Mouse (Mus musculus) limb, embryonic 12.5 days (tissue): ENCODE results near the gene Ppbp. TPM values are rescaled to one million over a fixed set of nuclear protein-coding genes. Genes with fewer than 3 reads are reported as not detected.
"Not testable (repeated sequence)": the region's sequence is repeated elsewhere in the genome, so short reads cannot be mapped to it uniquely, and the experiment has no call there.

Experiments
- ATAC-seq: fragments of 200-750 bp; cut with Nextera tagmentation; 2 replicates; pipeline ENCODE4 v1.8.0; 2017; ENCODE audit warnings: low read depth, moderate TSS enrichment; ENCODE audit not compliant: insufficient number of reproducible peaks, insufficient read depth, low FRiP score, low TSS enrichment
- H3K27ac ChIP-seq: fragments of 300-500 bp; sonication (generic); 2 replicates; pipeline ENCODE4 v1.5.1; 2016; ENCODE audit warnings: mild to moderate bottlenecking, moderate library complexity
- H3K27me3 ChIP-seq: fragments of 300-500 bp; sonication (generic); 2 replicates; pipeline ENCODE4 v1.6.1; 2016; ENCODE audit warnings: mild to moderate bottlenecking, moderate library complexity
- H3K36me3 ChIP-seq: fragments of 300-500 bp; sonication (generic); 2 replicates; pipeline ENCODE4 v1.6.1; 2016; ENCODE audit warnings: mild to moderate bottlenecking, moderate library complexity
- H3K4me1 ChIP-seq: fragments of 300-500 bp; sonication (generic); replicated peaks from 2 replicates; pipeline ENCODE4 v1.6.1; 2016
- H3K4me2 ChIP-seq: fragments of 300-500 bp; sonication (generic); 2 replicates; pipeline ENCODE4 v1.6.1; 2016; ENCODE audit warnings: mild to moderate bottlenecking, moderate library complexity
- H3K4me3 ChIP-seq: fragments of 300-500 bp; sonication (generic); replicated peaks from 2 replicates; pipeline ENCODE4 v1.5.1; 2016; ENCODE audit warnings: mild to moderate bottlenecking
- H3K9ac ChIP-seq: fragments of 300-500 bp; sonication (generic); replicated peaks from 2 replicates; pipeline ENCODE4 v1.6.1; 2016; ENCODE audit warnings: mild to moderate bottlenecking, moderate library complexity
- H3K9me3 ChIP-seq: fragments of 300-500 bp; sonication (generic); 2 replicates; pipeline ENCODE4 v1.6.1; 2016; ENCODE audit warnings: mild to moderate bottlenecking, moderate library complexity
- WGBS: fragments of 180-500 bp; shearing (Covaris S2); methylation state at CpG from one replicate; pipeline ENCODE4 v1.1.7; 2016; 5-methylcytosine and 5-hydroxymethylcytosine counted together
- microRNA-seq: library from miRNA; unstranded; fragments of <30 nt; microRNA quantifications from one replicate; pipeline ENCODE4, GENCODE M21; 2017
- polyA plus RNA-seq: library from polyadenylated mRNA; unstranded; fragments of >200 nt; fragmentation: Nextera tagmentation; extraction: Ambion mirVana; gene quantifications from 2 replicates; pipeline ENCODE4 v1.2.1, GENCODE M21; 2016

Ppbp gene
- polyA plus RNA-seq, 1 experiment from 2014 or later = 12.1 TPM

- H3K36me3 ChIP-seq = no peaks in the 10 kb centered on the region
- H3K4me2 ChIP-seq = peak overlapping the region; percentile 40
- peak overlapping the region; percentile 64 for H3K27ac ChIP-seq
- no peak overlapping the region for H3K4me3 ChIP-seq
- H3K9me3 ChIP-seq = no peaks in the 10 kb centered on the region
- 55% methylated on average over 11 of the region's 11 CpGs for WGBS
- no peak for ATAC-seq
- no peak overlapping the region for H3K9ac ChIP-seq
- peaks cover 12% of the 10 kb centered on the region; the same call in 1 of the 2 replicates for H3K27me3 ChIP-seq
- H3K4me1 ChIP-seq = peaks cover 19% of the 10 kb centered on the region
Measured at GRCm38 (mm10) chr5:90789306-90790073, 21.2 kb downstream of the Ppbp start.

GRCm38 (mm10) chr5:90790074-90790502, 21.8 kb downstream of the Ppbp start:
- H3K9ac ChIP-seq = no peak overlapping the region
- H3K36me3 ChIP-seq = no peaks in the 10 kb centered on the region
- H3K27me3 ChIP-seq = peaks cover 8% of the 10 kb centered on the region; the same call in 1 of the 2 replicates
- peak overlapping the region; percentile 40 for H3K4me2 ChIP-seq
- H3K4me1 ChIP-seq = peaks cover 19% of the 10 kb centered on the region
- WGBS = 8% methylated on average over 8 of the region's 8 CpGs
- no peaks in the 10 kb centered on the region for H3K9me3 ChIP-seq
- no peak overlapping the region for H3K4me3 ChIP-seq
- peak overlapping the region; percentile 64 for H3K27ac ChIP-seq
- ATAC-seq = peak; percentile 71

- H3K4me1 ChIP-seq = peaks cover 13% of the 10 kb centered on the region
- no peak within 1 kb of the TSS for H3K27ac ChIP-seq
- H3K4me2 ChIP-seq = no peak within 1 kb of the TSS
- H3K9ac ChIP-seq = no peak within 1 kb of the TSS
- no peaks in the 10 kb centered on the region for H3K36me3 ChIP-seq
- no peak for ATAC-seq
- WGBS = 75% methylated on average over 5 of the region's 5 CpGs
- H3K27me3 ChIP-seq = no peaks in the 10 kb centered on the region
- no peak within 1 kb of the TSS for H3K4me3 ChIP-seq
- H3K9me3 ChIP-seq = no peaks in the 10 kb centered on the region
Measured at GRCm38 (mm10) chr5:90794195-90794625, 25.9 kb downstream of the Ppbp start, which contains the start of gene Cxcl15. Gene Cxcl15, plus strand, starts transcription at chr5:90794534.

DNA sequence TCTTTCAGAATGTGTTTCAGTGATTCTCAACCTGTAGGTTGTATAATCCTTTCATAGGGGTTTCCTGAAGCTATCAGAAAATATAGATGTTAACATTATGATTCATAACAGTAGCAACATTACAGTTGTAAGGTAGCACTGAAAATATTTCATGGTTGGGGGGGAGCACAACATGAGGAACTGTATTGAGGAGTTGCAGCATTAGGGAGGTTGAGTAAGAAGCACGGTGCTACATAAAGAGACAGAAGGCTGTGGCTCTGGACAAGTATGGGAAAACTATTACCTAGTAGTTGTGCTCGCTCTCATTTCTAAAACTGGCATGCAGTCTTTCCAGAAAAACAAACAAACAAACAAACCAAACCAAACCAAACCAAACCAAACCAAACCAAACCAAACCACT, 27.1 kb downstream of the Ppbp start:
- not testable (repeated sequence) for H3K4me3 ChIP-seq, H3K9ac ChIP-seq, H3K36me3 ChIP-seq, H3K4me2 ChIP-seq, H3K9me3 ChIP-seq, ATAC-seq, H3K27me3 ChIP-seq, H3K27ac ChIP-seq, H3K4me1 ChIP-seq
- 89% methylated on average over 2 of the region's 2 CpGs for WGBS

DNA sequence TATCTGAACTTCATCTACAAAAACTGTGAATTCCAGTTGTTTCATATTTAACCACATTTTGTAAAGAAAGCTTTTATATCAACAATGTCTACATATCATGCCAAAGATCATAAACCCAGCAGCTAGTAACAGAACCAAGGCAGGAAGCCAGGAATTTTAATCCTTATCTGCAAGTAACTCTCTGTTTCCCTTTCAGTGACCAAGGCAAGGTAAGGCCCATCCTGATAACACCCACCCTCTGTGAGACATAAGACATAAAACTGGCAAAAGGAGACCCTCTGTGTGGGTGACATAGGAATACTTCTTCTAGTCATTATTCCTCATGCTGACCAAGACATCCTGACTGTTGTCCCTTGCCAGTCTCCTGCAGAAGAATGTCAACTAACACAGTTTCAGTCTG, 36.3 kb downstream of the Ppbp start:
- Histone ChIP-seq H3K4me1 (no peaks in the 10 kb centered on the region), H3K9me3 (no peaks in the 10 kb centered on the region), H3K4me2 (no peak overlapping the region), H3K27ac (no peak overlapping the region), H3K36me3 (no peaks in the 10 kb centered on the region), H3K4me3 (no peak overlapping the region), H3K9ac (no peak overlapping the region), H3K27me3 (no peaks in the 10 kb centered on the region)
- no peak for ATAC-seq

DNA sequence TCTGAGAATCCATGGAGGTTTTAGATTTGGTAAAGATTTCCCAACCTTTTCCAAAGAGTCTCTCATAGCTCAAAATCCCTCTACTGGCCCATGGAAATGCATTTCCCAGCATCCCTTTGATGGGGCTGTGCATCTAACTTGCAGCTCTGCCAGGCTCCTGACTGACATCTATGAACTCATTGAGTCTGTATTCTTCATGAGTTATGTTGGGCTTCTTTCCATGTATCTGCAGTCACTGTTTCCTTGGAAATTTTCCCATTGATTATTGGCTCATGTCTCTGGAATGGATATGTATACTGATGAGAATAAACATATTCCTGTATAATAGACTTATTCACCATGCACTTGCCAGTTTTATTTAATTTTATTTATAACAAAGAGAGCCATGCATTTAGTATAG, 37.7 kb downstream of the Ppbp start:
- no peak for ATAC-seq
- H3K27me3 ChIP-seq = no peaks in the 10 kb centered on the region
- H3K4me2 ChIP-seq = no peak overlapping the region
- no peak overlapping the region for H3K27ac ChIP-seq
- H3K4me1 ChIP-seq = no peaks in the 10 kb centered on the region
- no peak overlapping the region for H3K9ac ChIP-seq
- no peak overlapping the region for H3K4me3 ChIP-seq
- no peaks in the 10 kb centered on the region for H3K9me3 ChIP-seq
- no peaks in the 10 kb centered on the region for H3K36me3 ChIP-seq

- Histone ChIP-seq H3K27ac (no peak overlapping the region), H3K9ac (no peak overlapping the region), H3K4me3 (no peak overlapping the region), H3K9me3 (no peaks in the 10 kb centered on the region), H3K27me3 (no peaks in the 10 kb centered on the region), H3K36me3 (no peaks in the 10 kb centered on the region), H3K4me1 (no peaks in the 10 kb centered on the region), H3K4me2 (no peak overlapping the region)
- WGBS = 86% methylated on average over 3 of the region's 3 CpGs
- ATAC-seq = no peak
Measured at GRCm38 (mm10) chr5:90807176-90807950, 39.0 kb downstream of the Ppbp start.

Small RNA genes lying within 50 kb of the gene (microRNA-seq; reads per million reads assigned to microRNA genes)
- gene Gm24322 = not detected

Other genes starting within 250 kb of the Ppbp start
- gene Afm, start 249.6 kb upstream of the Ppbp start, polyA plus RNA-seq = not detected in 2 replicates
- gene 5830473C10Rik, start 207.4 kb upstream of the Ppbp start, polyA plus RNA-seq = not detected in 2 replicates
- gene Rassf6, start 127.9 kb upstream of the Ppbp start, polyA plus RNA-seq = 0.69 and 1.1 TPM in 2 replicates
- gene Cxcl5, start 9.2 kb upstream of the Ppbp start, polyA plus RNA-seq = 0.29 TPM in 1 of 2 replicates, not detected in the other
- gene Pf4, start 3.9 kb downstream of the Ppbp start, polyA plus RNA-seq = 54.2 and 54.9 TPM in 2 replicates
- 0.06 TPM in 1 of 2 replicates, not detected in the other for gene Cxcl3, start 17.6 kb downstream of the Ppbp start, polyA plus RNA-seq
- not detected in 2 replicates for gene Cxcl15, start 26.0 kb downstream of the Ppbp start, polyA plus RNA-seq
- 0.31 and 0.49 TPM in 2 replicates for gene Cxcl1, start 122.7 kb downstream of the Ppbp start, polyA plus RNA-seq
- 0.22 TPM in 1 of 2 replicates, not detected in the other for gene Cxcl2, start 135.4 kb downstream of the Ppbp start, polyA plus RNA-seq
- gene Mthfd2l, start 162.6 kb downstream of the Ppbp start, polyA plus RNA-seq = 72.9 and 78.5 TPM in 2 replicates